Mouse (Mus musculus) gastrocnemius, adult 8-10 months (tissue): ENCODE data around the gene Zfp287. TPM values are rescaled to one million over a fixed set of nuclear protein-coding genes. Genes with fewer than 3 reads are reported as not detected.
A peak's percentile ranks its signal among the peaks of the same experiment; 100 is the strongest.
"Not testable (repeated sequence)": the region's sequence is repeated elsewhere in the genome, so short reads cannot be mapped to it uniquely, and the experiment has no call there.

Source experiments
- DNase-seq, 2 experiments: peaks; one replicate each; pipeline ENCODE4 v3.0.0; 2022; ENCODE audit warnings: low spot score in 2 of 2
- total RNA-seq, 4 experiments: library from RNA; stranded (reverse); gene quantifications; 2 replicates each; pipeline ENCODE4 v1.2.4; 2022

The Zfp287 gene
- total RNA-seq = 1 to 10 TPM in 1 of 4 experiments, under 1 TPM in 3; 0.48 to 1.4 (median 0.73) TPM

DNA sequence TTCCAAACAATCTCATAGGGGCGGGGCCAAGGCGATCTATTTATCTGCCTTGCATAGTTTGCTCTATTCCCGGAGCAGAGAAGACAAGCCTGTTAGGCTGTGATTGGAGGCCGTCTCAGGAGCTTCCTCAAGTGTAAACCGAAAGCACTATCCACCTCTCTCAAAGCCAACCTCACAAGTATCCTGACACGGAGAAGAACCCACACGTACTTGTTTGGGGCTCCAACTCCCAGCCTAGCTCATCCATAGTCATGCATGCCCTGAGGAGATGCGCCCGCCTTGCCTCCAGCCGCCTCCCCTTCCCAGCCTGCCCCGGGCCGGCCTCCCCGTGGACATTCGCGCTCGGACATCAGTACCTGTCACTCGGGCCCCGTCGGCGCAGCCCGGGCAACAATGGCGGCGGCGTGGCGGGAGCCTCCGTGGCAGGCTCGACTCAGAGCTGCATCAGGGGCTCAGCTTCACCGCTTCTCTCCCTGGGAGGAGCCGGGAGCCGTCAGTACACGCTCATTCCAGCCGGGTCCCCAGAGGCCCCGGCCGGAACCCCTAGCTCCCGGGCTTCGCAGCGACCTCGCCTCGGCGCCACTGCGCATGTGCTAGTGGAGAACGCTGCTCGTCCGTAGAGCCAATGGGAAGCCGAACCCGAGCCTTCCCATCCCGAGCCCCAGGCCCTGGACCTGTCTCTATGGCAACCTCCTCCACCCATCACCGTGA, at the start of gene Zfp287:
Gene Zfp287, minus strand, starts transcription at position 595 of the 711 bp plus-strand sequence.
- DNase-seq = peak; percentile 64 to 78

DNA sequence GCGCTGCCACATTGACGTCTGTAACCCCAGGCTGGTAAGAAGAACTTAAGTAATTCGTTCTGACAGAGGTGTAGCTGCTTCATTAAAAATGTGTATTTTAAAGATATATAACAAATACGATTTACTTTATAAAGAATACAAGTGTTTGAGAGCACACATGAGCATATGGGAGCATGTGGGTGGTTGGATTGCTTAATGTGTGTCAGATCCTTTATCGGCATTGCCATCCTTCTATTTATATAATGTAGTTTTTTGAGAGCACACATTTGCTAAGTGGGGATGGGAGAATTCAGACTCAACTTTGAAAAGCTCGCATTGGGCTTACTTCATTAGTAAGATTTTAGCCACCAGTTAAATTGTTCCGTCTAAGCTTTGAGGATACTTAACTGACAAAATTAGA, 44.8 kb upstream of the Zfp287 start:
- DNase-seq = no peak

- DNase-seq = no peak
These were observed 29.2 kb upstream of the Zfp287 start for GRCm38 (mm10) chr11:62760755-62761457.

- no peak for DNase-seq
These were observed 26.8 kb upstream of the Zfp287 start for GRCm38 (mm10) chr11:62758491-62758890.

- DNase-seq = no peak
These were observed 26.2 kb upstream of the Zfp287 start for GRCm38 (mm10) chr11:62757906-62758305.

DNA sequence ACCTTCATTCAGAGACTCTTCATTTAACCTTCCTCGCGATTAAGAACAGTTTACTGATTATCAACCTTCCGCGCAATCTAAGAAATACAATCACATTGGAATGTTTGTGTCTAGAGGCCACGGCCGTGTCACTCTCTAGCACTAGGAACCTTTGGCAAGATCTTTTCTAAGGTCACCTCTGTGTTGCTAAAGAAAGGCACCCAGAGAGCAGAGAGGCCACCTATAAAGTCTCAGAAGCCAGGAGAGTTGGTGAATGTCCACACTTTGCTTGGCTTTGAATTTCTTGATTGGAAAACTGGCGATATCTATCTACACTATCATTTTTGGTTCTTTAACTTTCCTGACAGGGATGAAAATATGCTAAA, 25.4 kb upstream of the Zfp287 start:
- DNase-seq = no peak

DNA sequence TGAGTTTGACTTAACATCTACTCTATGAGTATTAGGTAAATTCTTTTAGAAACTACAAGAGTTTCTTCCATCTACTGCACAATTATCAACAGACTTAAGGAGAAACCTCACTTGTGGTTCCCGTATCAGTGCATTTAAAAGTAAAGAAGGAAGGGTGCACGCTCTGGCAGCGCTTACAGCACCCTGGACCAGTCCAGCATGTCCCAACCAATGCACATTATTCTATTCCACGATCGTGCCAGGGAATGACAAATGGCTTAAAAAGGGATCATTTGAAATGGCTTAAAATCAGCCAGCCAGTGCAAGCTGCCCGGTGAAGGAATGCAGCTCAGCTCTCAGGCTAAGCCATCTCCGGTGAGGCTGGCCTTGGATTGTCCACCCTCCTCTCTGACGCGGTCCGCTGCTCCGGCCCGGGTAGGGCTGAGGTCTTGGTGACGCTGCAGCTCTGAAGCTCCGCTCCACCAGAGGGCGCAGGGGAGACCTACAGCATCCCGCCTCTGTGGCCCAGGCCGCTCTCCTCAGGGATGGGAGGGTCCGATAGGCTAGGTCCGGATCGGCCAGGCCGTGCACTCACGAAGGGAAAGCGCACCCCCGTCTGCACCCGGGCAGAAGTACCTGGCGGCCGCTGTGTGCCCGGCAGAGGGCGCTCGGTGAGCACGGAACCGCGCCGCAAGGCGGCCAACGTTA, 24.9 kb upstream of the Zfp287 start:
- DNase-seq = peak; percentile 96 to 98

DNA sequence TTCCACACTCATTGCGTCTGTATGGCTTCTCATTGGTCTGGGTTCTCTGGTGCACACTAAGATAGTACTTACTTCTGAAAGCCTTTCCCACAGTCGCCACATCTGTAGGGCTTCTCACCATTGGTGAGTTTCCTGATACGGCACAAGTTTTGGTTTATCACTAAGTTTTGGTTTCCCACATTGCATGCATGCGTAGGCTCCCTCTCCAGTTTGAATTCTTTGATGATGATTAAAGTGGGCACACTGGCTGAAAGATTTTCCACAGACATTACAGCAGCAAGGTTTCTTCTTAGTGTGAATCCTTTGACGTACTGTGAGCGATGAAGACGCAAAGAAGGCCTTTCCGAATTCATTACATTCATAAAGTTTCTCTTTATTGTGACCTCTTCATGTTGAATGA, 21.1 kb upstream of the Zfp287 start, which contains the start of gene Gm10428:
Gene Gm10428, plus strand, starts transcription at position 321 of the 400 bp plus-strand sequence.
- no peak for DNase-seq

DNA sequence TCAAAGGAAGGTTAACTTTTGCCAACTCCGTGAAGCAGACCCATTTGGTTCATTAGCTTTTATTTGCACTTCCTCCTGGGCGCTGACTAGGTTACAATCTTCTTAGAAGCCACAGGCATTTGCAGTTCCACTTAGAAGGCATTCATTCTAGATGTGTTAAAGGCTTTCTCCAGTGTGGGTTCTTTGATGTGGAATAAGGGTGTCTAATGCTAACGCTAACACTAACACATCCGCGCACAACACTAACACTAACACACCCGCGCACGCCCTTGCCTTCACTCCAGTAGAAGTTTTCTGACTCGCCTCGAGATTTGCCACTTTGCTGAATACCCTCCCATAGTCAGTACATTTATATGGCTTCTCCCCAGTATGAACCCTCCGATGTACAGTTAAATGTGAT, 20.5 kb upstream of the Zfp287 start:
- DNase-seq = no peak

- DNase-seq = not testable (repeated sequence)
These were observed 17.7 kb upstream of the Zfp287 start for GRCm38 (mm10) chr11:62749445-62749844.

DNA sequence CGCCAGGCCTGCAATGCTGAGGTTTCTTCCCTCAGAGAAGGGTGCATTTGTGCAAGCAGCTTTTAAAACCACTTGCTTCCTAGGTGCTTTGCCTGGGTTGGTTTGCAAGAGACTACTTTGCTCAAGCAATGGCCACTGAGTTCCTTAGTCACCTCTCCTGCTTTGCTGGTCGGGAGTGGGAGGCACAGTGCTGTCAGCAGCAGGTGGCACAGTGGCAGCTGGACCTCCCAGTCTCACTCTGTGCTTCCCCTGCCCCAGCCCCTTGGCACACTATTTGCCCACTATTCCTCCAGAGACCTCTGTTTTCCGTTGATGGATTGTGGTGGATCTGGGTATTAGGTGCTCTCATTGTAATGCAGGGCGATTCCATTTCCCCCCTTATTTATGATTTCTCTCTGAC, 16.4 kb upstream of the Zfp287 start:
- DNase-seq = no peak

GRCm38 (mm10) chr11:62747227-62747626, 15.5 kb upstream of the Zfp287 start:
- DNase-seq = no peak

- DNase-seq = peak; percentile 37 to 45
These were observed 14.4 kb upstream of the Zfp287 start for GRCm38 (mm10) chr11:62746001-62746533.

DNA sequence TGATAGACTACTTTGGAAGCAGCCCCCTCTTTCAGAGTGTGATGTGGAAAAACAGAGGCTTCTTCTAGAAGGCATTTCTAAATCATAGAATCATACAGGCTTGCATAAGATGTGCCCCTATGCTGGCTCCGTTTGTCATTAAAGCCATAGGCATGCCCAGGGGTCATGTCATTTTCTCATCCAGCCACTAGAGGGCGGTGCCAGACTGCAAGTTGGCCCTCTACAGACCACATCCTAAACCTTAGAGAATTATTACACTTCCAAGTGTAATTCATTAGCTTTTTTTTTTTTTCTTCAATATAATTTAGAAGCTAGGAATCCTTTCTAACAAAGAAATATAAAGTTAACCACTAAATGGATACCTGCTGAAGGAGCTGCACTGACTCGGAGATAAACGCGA, 12.4 kb upstream of the Zfp287 start:
- peak; percentile 32 to 38 for DNase-seq

- no peak for DNase-seq
These were observed 10.7 kb upstream of the Zfp287 start for GRCm38 (mm10) chr11:62742261-62742957.

GRCm38 (mm10) chr11:62741186-62741585, 9.5 kb upstream of the Zfp287 start:
- DNase-seq = no peak

GRCm38 (mm10) chr11:62732665-62733064, 960 bp upstream of the Zfp287 start:
- no peak for DNase-seq

DNA sequence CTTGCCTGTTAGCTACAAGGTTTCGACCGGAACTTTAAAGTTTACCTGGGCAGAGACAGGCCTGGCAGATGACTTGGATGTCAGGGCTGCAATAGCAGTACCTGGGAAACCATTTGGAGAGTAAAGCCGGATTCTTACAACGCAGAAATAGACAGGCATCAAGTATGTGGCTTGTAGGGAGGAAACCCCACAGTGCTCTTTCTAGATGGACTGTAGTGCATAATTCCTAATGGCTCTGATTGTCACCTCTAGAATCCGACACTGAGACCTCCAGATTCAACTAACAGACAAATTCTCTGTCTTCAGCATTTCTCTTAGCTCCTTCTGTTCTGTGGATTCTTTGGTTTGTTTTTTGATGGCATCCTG, 300 bp upstream of the Zfp287 start:
- no peak for DNase-seq

- DNase-seq = no peak
These were observed 3.4 kb downstream of the Zfp287 start for GRCm38 (mm10) chr11:62728276-62728675.

- DNase-seq = no peak
These were observed 21.0 kb downstream of the Zfp287 start for GRCm38 (mm10) chr11:62710657-62711056.

DNA sequence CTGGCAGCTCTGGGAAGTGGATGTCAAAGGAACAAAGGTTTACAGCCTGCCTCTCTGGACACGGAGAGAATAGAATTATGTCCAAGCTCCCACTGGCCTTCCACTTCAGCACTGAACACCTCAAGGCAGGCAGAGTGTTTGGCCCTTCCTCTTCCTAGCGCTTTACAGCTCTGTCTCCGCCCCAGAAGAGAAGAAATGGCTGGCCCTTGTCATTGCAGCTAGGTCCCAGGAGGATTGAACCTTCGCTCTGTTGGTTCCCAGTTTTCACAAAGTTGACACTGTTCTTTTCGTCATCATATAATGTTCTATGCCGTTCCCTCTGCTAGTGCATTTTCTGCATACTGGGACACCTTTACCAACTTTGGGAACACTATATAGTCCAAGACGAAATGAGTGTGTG, 23.5 kb downstream of the Zfp287 start:
- DNase-seq = no peak
